Mouse (Mus musculus): ENCODE measurements around the gene Klhl18. TPM values are rescaled to one million over a fixed set of nuclear protein-coding genes. Genes with fewer than 3 reads are reported as not detected.

Klhl18 gene
- polyA plus RNA-seq, 1 experiment = 25.5 TPM

Other genes with a start within 250 kb of the Klhl18 start
- 374 and 390 TPM in 2 replicates for gene Cspg5, start 232.9 kb downstream of the Klhl18 start, polyA plus RNA-seq (2012; rRNA removed)
- 20.8 and 21.8 TPM in 2 replicates for gene Elp6, start 171.5 kb downstream of the Klhl18 start, polyA plus RNA-seq (2012; rRNA removed)
- gene Scap, start 143.4 kb downstream of the Klhl18 start, polyA plus RNA-seq (2012; rRNA removed) = 42.4 and 45.8 TPM in 2 replicates
- 44.4 and 45.4 TPM in 2 replicates for gene Ptpn23, start 68.5 kb downstream of the Klhl18 start, polyA plus RNA-seq (2012; rRNA removed)
- gene Ngp, start 56.9 kb downstream of the Klhl18 start, polyA plus RNA-seq (2012; rRNA removed) = 0.10 and 0.78 TPM in 2 replicates
- 4.3 and 4.7 TPM in 2 replicates for gene Kif9, start 264 bp upstream of the Klhl18 start, polyA plus RNA-seq (2012; rRNA removed)
- gene Setd2, start 55.9 kb upstream of the Klhl18 start, polyA plus RNA-seq (2012; rRNA removed) = 67.2 and 73.6 TPM in 2 replicates
- gene Nradd, start 147.8 kb upstream of the Klhl18 start, polyA plus RNA-seq (2012; rRNA removed) = 8.5 and 9.4 TPM in 2 replicates
- 22.4 and 24.5 TPM in 2 replicates for gene Nbeal2, start 177.5 kb upstream of the Klhl18 start, polyA plus RNA-seq (2012; rRNA removed)
- gene Ccdc12, start 179.8 kb upstream of the Klhl18 start, polyA plus RNA-seq (2012; rRNA removed) = 105 and 106 TPM in 2 replicates